Mouse (Mus musculus) megakaryocyte, embryonic 14.5 days (primary cell): ENCODE data around the gene Bpifc. TPM values are rescaled to one million over a fixed set of nuclear protein-coding genes. Genes with fewer than 3 reads are reported as not detected.

Source experiments
- H3K27me3 ChIP-seq: replicated peaks from 2 replicates; pipeline ENCODE3; 2012; ENCODE audit warnings: inconsistent platforms
- H3K36me3 ChIP-seq: replicated peaks from 2 replicates; pipeline ENCODE3; 2012; ENCODE audit warnings: low read length, inconsistent platforms, mixed read lengths
- H3K4me1 ChIP-seq: 2 replicates; pipeline ENCODE4 v1.6.1; 2012; ENCODE audit warnings: inconsistent platforms
- H3K4me3 ChIP-seq: replicated peaks from 2 replicates; pipeline ENCODE3; 2012; ENCODE audit warnings: moderate library complexity, mild to moderate bottlenecking, inconsistent platforms
- H3K9me3 ChIP-seq: 2 replicates; pipeline ENCODE4 v1.6.1; 2012; ENCODE audit warnings: inconsistent platforms
- FLI1 ChIP-seq: IDR thresholded peaks from 2 replicates; pipeline ENCODE4 v1.6.1; 2012; ENCODE audit warnings: low read length, inconsistent platforms, mixed read lengths
- GATA1 ChIP-seq: IDR thresholded peaks from 3 replicates; pipeline ENCODE4 v1.6.1; 2012; ENCODE audit warnings: mixed read lengths, low read length, inconsistent platforms, borderline replicate concordance
- polyA plus RNA-seq: library from polyadenylated mRNA; stranded (reverse); fragments of >175 nt; gene quantifications from 2 replicates; pipeline ENCODE4 v1.2.3, GENCODE M21; 2012; ENCODE audit warnings: low replicate concordance; ENCODE audit not compliant: insufficient read depth

Gene Bpifc
- polyA plus RNA-seq, 1 experiment = not detected

DNA sequence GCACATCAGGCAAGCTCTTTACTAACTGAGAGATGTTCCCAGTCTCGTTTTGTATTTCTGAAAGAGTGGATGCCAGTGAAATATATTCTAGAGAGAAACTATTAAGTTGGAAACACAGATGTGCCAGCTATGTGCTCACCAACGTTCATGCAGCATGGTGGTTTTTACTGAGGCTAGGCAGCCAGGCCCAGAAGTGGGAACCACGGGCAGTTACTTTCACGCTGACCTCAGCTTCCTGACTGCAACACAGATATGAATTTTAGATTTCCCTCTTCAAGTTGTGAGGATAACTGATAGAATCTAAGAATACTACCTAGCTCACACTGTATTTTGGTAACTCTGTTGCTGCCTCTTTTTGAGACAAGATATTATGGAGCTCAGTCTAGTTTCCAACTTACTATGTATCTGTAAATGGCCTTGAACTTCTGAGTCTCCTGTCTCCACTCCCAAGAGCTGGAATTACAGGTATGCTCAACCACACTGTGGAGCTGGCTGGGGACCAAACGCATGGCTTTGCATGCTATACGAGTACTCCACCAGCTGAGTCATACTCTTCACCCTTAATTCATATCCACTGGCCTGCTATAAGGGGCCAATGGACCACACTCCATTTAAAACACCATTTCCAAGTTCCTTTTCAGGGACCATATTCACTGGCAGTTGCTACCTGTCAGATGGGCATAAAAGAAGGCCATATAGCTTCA lies 22.1 kb downstream of the Bpifc start:
- H3K27me3 ChIP-seq = peaks cover 5% of the 10 kb centered on the region
- no peak for TF ChIP-seq FLI1
- TF ChIP-seq GATA1 = no peak
- no peaks in the 10 kb centered on the region for H3K36me3 ChIP-seq
- H3K4me1 ChIP-seq = peaks cover 19% of the 10 kb centered on the region
- H3K9me3 ChIP-seq = no peaks in the 10 kb centered on the region
- H3K4me3 ChIP-seq = no peak overlapping the region

GRCm38 (mm10) chr10:85972915-85973314 lies 38.8 kb downstream of the Bpifc start:
- TF ChIP-seq FLI1 = no peak
- no peak for TF ChIP-seq GATA1
- H3K36me3 ChIP-seq = no peaks in the 10 kb centered on the region
- H3K27me3 ChIP-seq = peaks cover 7% of the 10 kb centered on the region

GRCm38 (mm10) chr10:85971826-85972225 lies 39.9 kb downstream of the Bpifc start:
- Histone ChIP-seq H3K4me1 (peaks cover 7% of the 10 kb centered on the region), H3K27me3 (peaks cover 7% of the 10 kb centered on the region), H3K4me3 (no peak overlapping the region), H3K9me3 (peaks cover 9% of the 10 kb centered on the region), H3K36me3 (no peaks in the 10 kb centered on the region)
- no peak for TF ChIP-seq FLI1
- no peak for TF ChIP-seq GATA1

More at GRCm38 (mm10) chr10:85972915-85973314, 38.8 kb downstream of the Bpifc start:
- Histone ChIP-seq H3K9me3 (peaks cover 11% of the 10 kb centered on the region), H3K4me3 (no peak overlapping the region), H3K4me1 (peaks cover 4% of the 10 kb centered on the region)

GRCm38 (mm10) chr10:85969894-85970620 lies 41.6 kb downstream of the Bpifc start:
- TF ChIP-seq FLI1 (no peak), GATA1 (no peak)
- Histone ChIP-seq H3K36me3 (no peaks in the 10 kb centered on the region), H3K4me1 (peaks cover 7% of the 10 kb centered on the region), H3K27me3 (peaks cover 7% of the 10 kb centered on the region), H3K4me3 (no peak overlapping the region), H3K9me3 (peaks cover 9% of the 10 kb centered on the region)

DNA sequence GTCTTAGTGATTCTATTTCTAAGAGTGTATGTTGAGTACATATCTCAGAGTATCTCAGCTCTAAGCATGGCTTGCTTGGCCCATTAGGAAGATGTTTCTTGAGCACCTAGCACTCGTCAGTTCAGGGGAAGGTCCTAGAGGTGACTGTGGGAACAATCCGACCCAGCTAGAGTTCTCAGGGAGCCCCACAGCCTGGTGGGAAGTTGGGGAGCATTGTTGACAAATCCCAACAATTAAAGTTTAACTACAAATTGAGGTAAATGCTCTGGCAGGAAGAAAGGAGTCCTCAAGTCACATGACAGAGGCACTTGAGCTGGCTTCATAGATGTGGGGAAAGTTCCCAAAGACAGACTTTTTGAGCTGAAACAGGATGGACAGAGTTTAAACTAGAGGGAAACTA lies 43.0 kb downstream of the Bpifc start:
- Histone ChIP-seq H3K9me3 (no peaks in the 10 kb centered on the region), H3K27me3 (peaks cover 10% of the 10 kb centered on the region), H3K4me1 (peaks cover 7% of the 10 kb centered on the region), H3K36me3 (no peaks in the 10 kb centered on the region), H3K4me3 (no peak overlapping the region)
- no peak for TF ChIP-seq GATA1
- no peak for TF ChIP-seq FLI1

DNA sequence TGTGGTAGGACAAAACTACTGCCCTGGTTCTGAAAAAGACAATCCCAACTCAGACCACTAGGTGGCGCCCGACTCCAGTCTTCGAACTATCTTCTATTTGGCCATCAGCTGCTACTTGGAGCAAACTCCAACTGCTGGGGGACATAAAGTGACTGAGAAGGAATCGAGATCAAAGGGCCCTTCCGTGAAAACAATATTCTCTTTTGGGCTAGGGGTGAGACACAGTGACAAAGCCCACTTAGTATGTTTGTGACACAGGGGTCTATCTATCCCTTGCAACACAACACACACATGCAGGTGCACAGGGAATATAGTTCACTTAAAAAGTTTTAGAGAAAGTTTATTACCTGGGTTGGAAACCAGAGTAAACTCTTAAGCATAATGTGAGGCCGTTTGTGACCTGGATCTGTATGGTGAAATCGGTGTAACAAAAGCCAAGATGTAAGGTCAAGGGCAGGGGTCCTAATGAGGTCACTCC lies 43.5 kb downstream of the Bpifc start:
- H3K9me3 ChIP-seq = no peaks in the 10 kb centered on the region
- H3K4me1 ChIP-seq = peaks cover 7% of the 10 kb centered on the region
- H3K4me3 ChIP-seq = no peak overlapping the region
- no peaks in the 10 kb centered on the region for H3K36me3 ChIP-seq
- peaks cover 10% of the 10 kb centered on the region for H3K27me3 ChIP-seq
- no peak for TF ChIP-seq GATA1
- TF ChIP-seq FLI1 = no peak

DNA sequence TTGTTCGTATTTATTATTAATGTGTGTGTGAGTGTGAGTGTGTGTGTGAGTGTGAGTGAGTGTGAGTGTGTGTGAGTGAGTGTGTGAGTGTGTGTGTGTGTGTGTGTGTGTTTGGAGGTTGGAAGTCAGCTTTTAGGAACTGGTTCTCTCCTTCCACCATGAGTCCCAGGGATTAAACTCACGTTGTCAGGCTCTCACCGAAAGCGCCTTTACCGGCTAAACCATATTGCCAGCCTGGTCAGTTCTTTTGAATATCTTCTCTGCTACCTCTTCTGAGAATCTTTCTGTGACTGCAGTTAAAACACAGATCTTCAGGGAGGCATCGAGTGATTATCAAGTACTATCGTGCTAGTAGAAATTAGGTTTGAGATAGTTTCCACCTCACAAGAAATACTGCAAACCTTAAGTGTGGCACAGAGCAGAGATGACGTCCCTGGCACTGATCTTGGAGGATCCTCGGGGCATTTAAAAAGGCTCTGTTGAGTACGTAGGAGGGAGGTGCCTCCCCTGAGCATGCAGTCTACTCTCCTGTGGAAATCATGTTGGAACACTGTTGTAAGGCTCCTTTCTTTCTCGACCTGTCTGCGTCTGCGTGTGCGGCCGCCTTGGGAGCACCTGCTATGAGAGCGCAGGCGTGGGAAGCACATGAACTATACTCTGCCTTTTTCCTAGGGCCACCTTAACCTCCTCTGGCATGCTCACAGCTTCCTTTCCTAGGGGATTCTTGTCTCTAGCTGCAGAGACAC lies 44.1 kb downstream of the Bpifc start:
- TF ChIP-seq FLI1 (no peak), GATA1 (no peak)
- peaks cover 10% of the 10 kb centered on the region for H3K27me3 ChIP-seq
- no peaks in the 10 kb centered on the region for H3K36me3 ChIP-seq
- no peaks in the 10 kb centered on the region for H3K9me3 ChIP-seq
- H3K4me3 ChIP-seq = no peak overlapping the region
- peaks cover 7% of the 10 kb centered on the region for H3K4me1 ChIP-seq

DNA sequence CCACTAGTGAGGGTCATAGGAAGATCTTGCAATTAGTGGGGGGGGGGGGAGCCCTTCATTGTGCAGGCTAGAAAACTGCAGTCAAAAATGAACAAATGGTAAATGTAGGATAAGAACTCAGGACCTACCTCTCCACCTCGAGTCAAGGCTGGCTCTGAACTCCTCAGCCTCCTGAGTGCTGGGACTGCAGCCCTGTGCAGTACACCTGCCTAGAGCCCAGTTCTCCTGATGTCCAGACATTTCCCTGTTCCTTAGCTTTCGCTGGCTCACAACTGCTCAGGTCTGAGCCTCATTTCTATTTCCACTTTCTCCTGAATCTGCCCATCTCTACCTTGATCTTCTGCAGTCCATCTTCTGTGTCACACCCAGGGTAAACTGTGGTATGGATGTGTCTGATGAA lies 45.2 kb downstream of the Bpifc start:
- TF ChIP-seq GATA1 (no peak), FLI1 (no peak)

GRCm38 (mm10) chr10:85964316-85964715 lies 47.4 kb downstream of the Bpifc start:
- peaks cover 3% of the 10 kb centered on the region for H3K27me3 ChIP-seq
- H3K4me3 ChIP-seq = no peak overlapping the region
- H3K36me3 ChIP-seq = no peaks in the 10 kb centered on the region
- H3K4me1 ChIP-seq = peaks cover 26% of the 10 kb centered on the region
- no peak for TF ChIP-seq FLI1
- no peak for TF ChIP-seq GATA1
- no peaks in the 10 kb centered on the region for H3K9me3 ChIP-seq

More for the DNA sequence above, 45.2 kb downstream of the Bpifc start:
- Histone ChIP-seq H3K9me3 (no peaks in the 10 kb centered on the region), H3K27me3 (peaks cover 8% of the 10 kb centered on the region), H3K4me1 (peaks cover 12% of the 10 kb centered on the region), H3K36me3 (no peaks in the 10 kb centered on the region), H3K4me3 (no peak overlapping the region)
